Mouse (Mus musculus) hindbrain, embryonic 11.5 days (tissue): ENCODE results near the gene Ptpn20. TPM values are rescaled to one million over a fixed set of nuclear protein-coding genes. Genes with fewer than 3 reads are reported as not detected.

Experiments used
- ATAC-seq: fragments of 200-750 bp; cut with Nextera tagmentation; 2 replicates; pipeline ENCODE4 v1.8.0; 2017; ENCODE audit warnings: mild to moderate bottlenecking, moderate TSS enrichment, moderate library complexity; ENCODE audit not compliant: low FRiP score
- DNase-seq: peaks from one replicate; pipeline ENCODE4 v3.0.0-alpha.2; 2015; ENCODE audit warnings: low spot score
- H3K27ac ChIP-seq: fragments of 300-500 bp; sonication (generic); 2 replicates; pipeline ENCODE4 v1.5.1; 2014; ENCODE audit warnings: mild to moderate bottlenecking, low read depth, low read length
- H3K27me3 ChIP-seq: fragments of 300-500 bp; sonication (generic); 2 replicates; pipeline ENCODE4 v1.6.1; 2014; ENCODE audit warnings: mild to moderate bottlenecking, low read length, moderate library complexity, mixed read lengths; ENCODE audit not compliant: control insufficient read depth, insufficient read depth
- H3K36me3 ChIP-seq: fragments of 300-500 bp; sonication (generic); 2 replicates; pipeline ENCODE4 v1.6.1; 2014; ENCODE audit warnings: mild to moderate bottlenecking, low read length, moderate library complexity, mixed read lengths; ENCODE audit not compliant: control insufficient read depth, insufficient read depth
- H3K4me1 ChIP-seq: fragments of 300-500 bp; sonication (generic); replicated peaks from 2 replicates; pipeline ENCODE4 v1.6.1; 2014; ENCODE audit warnings: low read length, mixed read lengths; ENCODE audit not compliant: control insufficient read depth, insufficient read depth
- H3K4me2 ChIP-seq: fragments of 300-500 bp; sonication (generic); replicated peaks from 2 replicates; pipeline ENCODE4 v1.6.1; 2014; ENCODE audit warnings: mild to moderate bottlenecking, low read depth, low read length
- H3K4me3 ChIP-seq: fragments of 300-500 bp; sonication (generic); 2 replicates; pipeline ENCODE4 v1.5.1; 2014; ENCODE audit warnings: low read depth, low read length
- H3K9ac ChIP-seq: fragments of 300-500 bp; sonication (generic); 2 replicates; pipeline ENCODE4 v1.6.1; 2014; ENCODE audit warnings: low read depth, low read length
- H3K9me3 ChIP-seq: fragments of 300-500 bp; sonication (generic); 2 replicates; pipeline ENCODE4 v1.6.1; 2016; ENCODE audit warnings: low read length; ENCODE audit not compliant: control insufficient read depth
- WGBS: fragments of 180-500 bp; shearing (Covaris S2); extraction: QIAGEN DNeasy Blood & Tissue Kit; methylation state at CpG from one replicate; pipeline ENCODE4 v1.1.7; 2014; 5-methylcytosine and 5-hydroxymethylcytosine counted together
- polyA plus RNA-seq: library from polyadenylated mRNA; unstranded; fragments of >200 nt; fragmentation: Nextera tagmentation; extraction: Ambion mirVana; gene quantifications from 2 replicates; pipeline ENCODE4 v1.2.1, GENCODE M21; 2014

The Ptpn20 gene
- polyA plus RNA-seq, 1 experiment from 2014 or later = 0.19 TPM

DNA sequence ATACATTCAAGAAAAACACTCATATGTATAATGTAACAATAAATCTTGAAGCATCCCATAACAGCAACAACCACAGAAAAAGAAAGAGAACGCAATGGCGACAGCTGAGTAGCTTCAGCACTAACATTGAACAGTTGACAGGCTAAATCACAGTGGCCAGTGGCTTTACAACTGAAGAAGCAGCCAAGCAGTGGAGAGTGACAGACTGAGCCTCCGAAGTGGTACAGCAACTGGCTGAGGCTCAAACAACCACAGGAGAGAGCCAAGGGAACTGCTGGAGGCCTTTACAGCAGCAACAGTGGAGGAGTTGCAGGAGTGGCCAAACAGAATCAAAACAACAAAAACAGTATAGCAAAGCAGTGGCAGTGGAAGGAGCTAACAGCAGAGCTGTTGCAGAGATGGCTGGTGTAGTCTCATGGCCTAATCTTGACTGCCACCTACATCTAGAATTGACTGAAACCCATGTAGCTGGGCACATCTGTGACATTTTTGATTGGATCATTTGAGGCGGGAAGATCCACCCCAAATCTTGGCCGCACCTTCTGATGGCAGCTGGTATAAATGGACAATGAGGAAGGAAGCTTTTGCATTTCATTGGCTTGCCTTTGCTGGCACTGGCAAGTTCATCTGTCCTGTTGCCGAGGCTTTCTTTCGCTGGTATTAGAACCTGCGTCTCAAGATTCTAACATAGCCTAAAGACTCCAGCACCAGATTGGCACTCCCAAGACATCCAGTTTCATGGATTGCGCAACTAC lies 9.5 kb downstream of the Ptpn20 start:
- no peak for DNase-seq
- 93% methylated on average over 9 of the region's 9 CpGs for WGBS
- Histone ChIP-seq H3K36me3 (no peaks in the 10 kb centered on the region), H3K9ac (no peak overlapping the region), H3K4me1 (no peaks in the 10 kb centered on the region), H3K4me2 (no peak overlapping the region), H3K27ac (no peak overlapping the region), H3K9me3 (no peaks in the 10 kb centered on the region), H3K4me3 (no peak overlapping the region), H3K27me3 (no peaks in the 10 kb centered on the region)
- no peak for ATAC-seq

DNA sequence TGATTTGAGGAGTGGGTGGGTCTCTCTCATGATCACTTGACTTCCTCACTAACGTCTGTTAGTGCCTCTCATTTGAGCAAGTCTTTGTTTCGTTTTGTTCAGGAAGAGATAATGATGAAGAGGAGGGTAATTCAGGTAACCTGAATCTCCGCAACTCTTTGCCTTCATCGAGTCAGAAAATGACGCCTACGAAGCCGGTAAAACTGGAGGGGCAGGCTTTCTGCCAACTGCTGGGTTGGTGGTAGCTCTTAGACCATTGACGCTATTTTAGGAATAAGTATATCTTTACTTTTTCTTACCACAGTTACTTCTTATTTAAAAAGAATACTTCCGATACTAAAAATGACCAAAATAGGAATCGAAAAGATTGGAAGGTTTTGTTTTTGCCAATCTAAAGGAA lies 18.4 kb downstream of the Ptpn20 start:
- Histone ChIP-seq H3K4me3 (no peak overlapping the region), H3K27ac (no peak overlapping the region), H3K27me3 (no peaks in the 10 kb centered on the region), H3K9me3 (no peaks in the 10 kb centered on the region), H3K36me3 (no peaks in the 10 kb centered on the region), H3K4me1 (no peaks in the 10 kb centered on the region), H3K4me2 (no peak overlapping the region), H3K9ac (no peak overlapping the region)
- ATAC-seq = no peak
- no peak for DNase-seq
- WGBS = 91% methylated on average over 10 of the region's 10 CpGs

DNA sequence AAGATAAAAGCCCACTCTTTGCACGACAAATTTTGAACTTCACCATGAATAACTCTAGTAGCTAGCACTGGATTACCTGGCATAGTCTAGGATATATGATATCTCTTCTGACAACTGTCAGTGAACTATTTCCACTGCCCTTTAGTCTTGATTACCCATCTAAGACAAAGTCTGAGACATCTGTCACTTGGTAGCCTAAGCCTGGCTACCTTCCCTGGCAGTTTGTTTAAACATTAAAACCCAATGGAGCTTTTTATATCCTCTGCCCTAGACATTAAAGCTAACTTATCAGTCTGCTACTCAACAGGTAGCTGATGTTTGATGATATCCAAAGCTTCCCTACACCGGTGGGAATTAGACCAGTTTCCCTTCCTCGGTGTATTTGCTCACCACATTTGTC lies 36.0 kb downstream of the Ptpn20 start:
- Histone ChIP-seq H3K9me3 (no peaks in the 10 kb centered on the region), H3K4me1 (no peaks in the 10 kb centered on the region), H3K4me3 (no peak overlapping the region), H3K27ac (no peak overlapping the region), H3K4me2 (no peak overlapping the region), H3K9ac (no peak overlapping the region), H3K36me3 (no peaks in the 10 kb centered on the region), H3K27me3 (no peaks in the 10 kb centered on the region)
- DNase-seq = no peak
- 90% methylated on average over 3 of the region's 3 CpGs for WGBS
- ATAC-seq = no peak

DNA sequence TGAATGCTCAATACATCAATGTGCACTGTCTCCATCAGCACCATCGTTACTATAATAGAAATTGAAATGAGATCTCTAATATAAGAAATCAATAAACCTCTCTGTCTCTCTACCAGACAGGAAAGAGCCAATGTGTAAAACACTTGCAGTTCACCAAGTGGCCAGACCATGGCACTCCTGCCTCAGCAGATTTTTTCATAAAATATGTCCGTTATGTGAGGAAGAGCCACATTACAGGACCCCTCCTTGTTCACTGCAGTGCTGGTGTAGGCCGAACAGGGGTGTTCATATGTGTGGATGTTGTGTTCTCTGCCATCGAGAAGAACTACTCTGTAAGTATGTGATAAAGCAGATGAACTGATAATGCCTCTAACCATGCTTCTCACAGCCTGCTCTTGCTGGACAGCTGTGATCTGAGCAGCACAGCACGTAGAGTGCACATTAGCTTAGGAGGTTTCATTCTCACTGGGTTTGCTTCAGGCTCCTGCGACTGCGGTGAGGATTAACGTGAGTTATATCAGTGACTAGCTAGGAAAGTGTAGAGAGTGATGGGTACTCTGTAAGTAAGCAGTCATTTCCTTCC lies 43.9 kb downstream of the Ptpn20 start:
- Histone ChIP-seq H3K4me2 (no peak overlapping the region), H3K4me1 (no peaks in the 10 kb centered on the region), H3K27ac (no peak overlapping the region), H3K9me3 (no peaks in the 10 kb centered on the region), H3K27me3 (no peaks in the 10 kb centered on the region), H3K9ac (no peak overlapping the region), H3K36me3 (no peaks in the 10 kb centered on the region), H3K4me3 (no peak overlapping the region)
- DNase-seq (peak; percentile 32), ATAC-seq (no peak)
- WGBS = 82% methylated on average over 8 of the region's 8 CpGs

DNA sequence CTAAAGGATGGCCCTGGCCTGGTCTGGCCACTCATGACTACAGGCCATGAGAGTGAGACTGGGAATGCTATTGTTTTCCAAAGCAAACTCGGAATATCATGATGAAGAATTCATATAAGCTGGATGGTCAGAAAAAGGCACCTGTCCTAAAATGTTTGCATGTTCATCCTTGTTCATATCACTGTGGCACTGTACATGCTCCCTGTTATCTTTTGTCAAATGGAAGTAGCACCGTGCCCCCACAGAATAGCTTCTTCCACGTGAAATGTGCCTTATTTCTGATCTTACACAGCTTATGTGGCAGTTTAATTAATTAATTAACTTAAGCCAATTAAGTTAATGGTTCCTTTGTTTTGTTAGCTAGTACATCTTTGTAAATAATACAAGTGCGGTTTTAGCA lies 45.3 kb downstream of the Ptpn20 start:
- Histone ChIP-seq H3K27ac (no peak overlapping the region), H3K4me3 (no peak overlapping the region), H3K36me3 (no peaks in the 10 kb centered on the region), H3K9ac (no peak overlapping the region), H3K27me3 (no peaks in the 10 kb centered on the region), H3K4me1 (no peaks in the 10 kb centered on the region), H3K9me3 (no peaks in the 10 kb centered on the region), H3K4me2 (no peak overlapping the region)
- ATAC-seq (no peak), DNase-seq (no peak)
- 87% methylated on average over 4 of the region's 4 CpGs for WGBS

DNA sequence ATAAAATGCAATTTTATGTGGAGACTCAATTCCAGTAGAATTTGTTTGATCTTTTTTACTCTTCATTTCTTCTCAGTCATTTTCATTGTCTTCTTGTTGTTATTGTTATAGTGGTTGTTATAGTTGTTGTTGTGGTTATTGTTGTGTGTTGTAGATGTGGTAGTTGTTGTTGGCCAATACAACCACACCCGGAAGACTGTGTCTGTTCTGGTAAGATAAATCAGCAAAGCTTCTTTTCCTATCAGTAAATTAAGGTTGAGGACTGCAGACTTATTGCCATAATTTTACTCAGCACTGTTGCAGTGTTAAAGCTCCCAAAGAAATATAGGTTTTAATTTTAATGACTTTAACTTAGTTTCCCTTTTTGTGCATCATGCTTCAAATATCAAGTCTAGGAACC lies 45.8 kb downstream of the Ptpn20 start:
- no peaks in the 10 kb centered on the region for H3K27me3 ChIP-seq
- DNase-seq (no peak), ATAC-seq (no peak)
- no peaks in the 10 kb centered on the region for H3K9me3 ChIP-seq
- no peak overlapping the region for H3K4me2 ChIP-seq
- no peak overlapping the region for H3K9ac ChIP-seq
- H3K27ac ChIP-seq = no peak overlapping the region
- no peaks in the 10 kb centered on the region for H3K36me3 ChIP-seq
- 100% methylated on average over 1 of the region's 1 CpGs for WGBS
- no peaks in the 10 kb centered on the region for H3K4me1 ChIP-seq
- H3K4me3 ChIP-seq = no peak overlapping the region

DNA sequence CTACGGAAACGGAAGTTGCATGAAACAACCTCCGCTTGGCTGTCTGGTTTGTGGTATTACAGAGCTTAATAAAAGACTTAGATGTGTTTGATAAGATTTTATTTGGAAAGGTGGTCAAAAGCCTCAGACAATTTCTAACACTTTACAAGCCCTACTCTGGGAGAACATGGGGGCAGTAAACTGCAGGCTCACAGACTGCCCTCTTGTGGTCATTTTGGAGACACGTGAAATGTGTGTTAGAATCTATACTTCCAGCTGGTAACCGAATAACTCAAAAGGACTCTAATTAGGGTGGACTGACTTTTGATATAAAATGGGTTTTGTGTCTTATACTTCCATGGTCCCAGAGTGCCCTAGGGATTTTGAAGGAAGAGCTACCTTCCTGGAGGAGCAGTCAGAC lies 50.4 kb downstream of the Ptpn20 start:
- WGBS = 78% methylated on average over 5 of the region's 5 CpGs
- Histone ChIP-seq H3K4me1 (no peaks in the 10 kb centered on the region), H3K4me3 (no peak overlapping the region), H3K27me3 (no peaks in the 10 kb centered on the region), H3K9me3 (no peaks in the 10 kb centered on the region), H3K36me3 (no peaks in the 10 kb centered on the region), H3K4me2 (no peak overlapping the region), H3K27ac (no peak overlapping the region), H3K9ac (no peak overlapping the region)
- no peak for ATAC-seq
- peak; percentile 18 for DNase-seq

DNA sequence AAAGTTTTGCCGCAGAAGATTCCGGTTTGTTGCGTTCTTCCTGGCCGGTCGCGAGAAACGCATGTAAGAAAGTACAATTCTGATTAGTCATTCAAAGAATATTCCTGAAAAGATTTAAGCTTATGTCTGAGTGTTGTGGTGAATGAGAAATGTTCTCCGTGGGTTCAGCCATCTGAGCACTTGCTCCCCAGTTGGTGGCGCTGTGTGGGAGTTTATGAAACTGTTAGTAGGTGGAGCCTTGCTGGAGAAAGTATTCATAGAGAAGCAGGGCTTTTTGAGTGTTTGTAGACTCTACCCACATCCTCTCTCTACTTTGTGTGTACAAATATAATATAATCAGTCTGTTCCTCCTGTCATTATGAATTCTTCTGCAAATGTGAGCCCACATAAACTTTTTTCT lies 61.7 kb downstream of the Ptpn20 start:
- 91% methylated on average over 9 of the region's 9 CpGs for WGBS
- H3K27ac ChIP-seq = no peak overlapping the region
- no peak overlapping the region for H3K4me3 ChIP-seq
- H3K27me3 ChIP-seq = no peaks in the 10 kb centered on the region
- H3K9ac ChIP-seq = no peak overlapping the region
- no peak for ATAC-seq
- DNase-seq = no peak
- no peak overlapping the region for H3K4me2 ChIP-seq
- H3K9me3 ChIP-seq = no peaks in the 10 kb centered on the region
- H3K4me1 ChIP-seq = no peaks in the 10 kb centered on the region
- H3K36me3 ChIP-seq = no peaks in the 10 kb centered on the region

DNA sequence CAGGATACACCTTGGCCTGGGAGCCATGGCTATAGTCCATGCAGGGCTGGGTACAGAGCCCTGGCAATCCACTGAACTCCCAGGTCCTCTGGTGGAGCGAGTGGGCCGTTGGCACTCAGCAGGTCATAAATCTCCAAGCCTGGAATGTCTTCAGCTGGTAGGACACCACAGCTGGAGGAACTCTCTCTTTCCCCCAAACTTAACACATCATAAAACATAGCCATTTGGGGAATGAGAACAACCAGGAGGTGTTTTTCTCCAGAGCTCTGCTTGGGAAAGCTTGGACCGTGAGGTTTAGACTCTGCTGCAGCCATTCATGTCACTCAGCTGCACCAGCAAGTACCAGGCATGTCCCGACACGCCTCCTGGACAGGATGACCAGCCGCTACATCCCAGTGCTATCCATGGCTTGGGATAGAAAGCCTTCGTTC lies 68.5 kb downstream of the Ptpn20 start:
- WGBS = 91% methylated on average over 7 of the region's 7 CpGs
- no peak for ATAC-seq
- Histone ChIP-seq H3K36me3 (no peaks in the 10 kb centered on the region), H3K4me1 (no peaks in the 10 kb centered on the region), H3K9me3 (no peaks in the 10 kb centered on the region), H3K27ac (no peak overlapping the region), H3K9ac (no peak overlapping the region), H3K4me3 (no peak overlapping the region), H3K27me3 (no peaks in the 10 kb centered on the region), H3K4me2 (no peak overlapping the region)
- no peak for DNase-seq
